Mouse (Mus musculus): Measurements from ENCODE around the gene Rnf227.

DNA sequence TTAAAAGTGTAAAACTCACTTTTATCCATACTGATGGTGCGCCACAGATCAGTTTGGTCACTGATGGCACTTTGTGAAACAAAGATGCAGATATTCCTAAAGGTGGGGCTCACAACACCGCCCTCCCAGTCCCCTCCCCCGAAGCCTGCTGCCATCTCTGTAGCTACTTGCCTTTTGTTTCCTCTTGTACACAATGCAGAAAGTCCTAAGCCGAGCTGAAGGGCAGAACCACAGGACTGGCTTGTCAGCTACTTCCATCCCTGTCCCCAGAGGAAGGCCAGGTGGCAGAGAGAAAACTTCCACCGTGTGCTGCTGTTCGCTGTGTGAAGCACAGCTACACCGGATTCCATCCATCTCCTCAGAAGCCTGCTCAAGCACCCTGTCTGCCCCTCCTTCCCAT lies 42.0 kb upstream of the Rnf227 start:
- TF ChIP-seq POLR2A (IDR thresholded peaks at IDR 0.05; ENCODE audit: borderline replicate concordance, insufficient read depth, low read length) (no peak), CTCF (IDR thresholded peaks at IDR 0.05; ENCODE audit: borderline replicate concordance, insufficient read depth, low read depth, low read length) (no peak)

All from cerebellum, adult 2 months (tissue).